Mouse (Mus musculus): Measurements from ENCODE around the gene Sergef.

DNA sequence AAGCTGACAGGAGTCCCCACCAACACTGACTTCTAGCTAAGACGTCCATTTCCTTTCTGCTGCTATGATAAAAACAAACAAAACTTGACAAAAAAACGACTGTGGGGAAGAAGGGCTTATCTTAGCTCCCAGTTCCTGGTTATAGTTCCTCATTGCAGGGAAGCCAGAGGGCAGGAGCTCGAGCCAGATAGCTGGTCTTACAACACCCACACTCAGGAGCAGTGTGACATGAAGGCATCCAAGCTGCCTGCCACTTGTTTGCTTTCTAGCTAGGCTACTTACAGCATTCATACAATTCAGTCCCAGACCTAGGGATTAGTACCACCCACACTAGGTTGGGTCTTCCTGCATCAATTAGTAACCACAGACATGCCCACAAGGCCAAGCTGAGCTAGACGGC, 93.1 kb downstream of the Sergef start:
- TF ChIP-seq EP300 (IDR thresholded peaks at IDR 0.05; ENCODE audit: low read depth) (no peak), CTCF (IDR thresholded peaks at IDR 0.05; ENCODE audit: low read depth) (no peak)

All from liver, embryonic 14.5 days (tissue).